Mouse (Mus musculus): ENCODE results near the gene Sdha.
A peak's percentile ranks its signal among the peaks of the same experiment; 100 is the strongest.

Gene Sdha

DNA sequence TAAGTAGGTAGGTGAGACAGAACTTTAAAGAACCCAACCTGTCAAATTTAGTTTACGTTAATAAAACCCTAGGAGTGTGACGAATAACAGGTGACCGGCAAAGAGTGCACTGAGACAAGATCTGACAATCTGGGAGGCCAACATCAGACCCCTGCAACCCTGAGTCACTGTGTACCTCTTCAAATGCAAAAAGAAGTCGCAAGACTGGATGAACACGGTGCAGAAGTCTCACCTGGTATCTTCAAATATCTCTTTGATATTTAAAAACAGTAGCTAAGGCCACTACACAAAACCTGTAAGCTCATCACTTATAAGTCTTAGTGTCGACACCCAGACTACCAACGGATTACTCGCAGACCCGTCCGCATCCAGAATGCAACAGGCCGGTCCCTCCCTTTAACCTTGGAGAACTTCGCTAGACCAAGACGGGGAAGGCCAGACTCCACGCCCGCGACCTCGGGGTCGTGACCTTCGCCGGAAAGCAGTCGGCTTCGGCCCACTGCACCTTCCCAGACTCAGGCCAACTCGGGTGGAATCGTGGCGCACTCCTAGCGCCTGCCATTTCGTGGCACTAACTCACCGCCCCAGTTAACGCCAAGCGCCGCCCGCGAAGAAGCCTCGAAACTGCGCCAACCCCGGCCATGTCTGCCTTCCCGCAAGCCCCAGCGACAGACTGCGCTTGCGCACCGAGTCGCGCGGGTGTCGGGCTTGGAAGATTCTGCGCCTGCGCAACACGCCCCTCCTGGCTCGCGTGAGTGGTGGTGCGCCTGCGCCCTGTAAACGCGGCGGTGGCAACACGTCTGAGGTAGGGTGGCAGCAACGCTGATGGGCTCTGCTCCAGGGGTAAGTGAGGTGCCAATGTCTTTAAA, at the start of gene Sdha, which contains the start of gene Ccdc127:
Gene Sdha (minus strand): TSS at position 715 of the 869 bp plus-strand sequence.
Gene Ccdc127 (plus strand): TSS at position 744 of the 869 bp plus-strand sequence.
- peak; percentile 95 for DNase-seq

DNA sequence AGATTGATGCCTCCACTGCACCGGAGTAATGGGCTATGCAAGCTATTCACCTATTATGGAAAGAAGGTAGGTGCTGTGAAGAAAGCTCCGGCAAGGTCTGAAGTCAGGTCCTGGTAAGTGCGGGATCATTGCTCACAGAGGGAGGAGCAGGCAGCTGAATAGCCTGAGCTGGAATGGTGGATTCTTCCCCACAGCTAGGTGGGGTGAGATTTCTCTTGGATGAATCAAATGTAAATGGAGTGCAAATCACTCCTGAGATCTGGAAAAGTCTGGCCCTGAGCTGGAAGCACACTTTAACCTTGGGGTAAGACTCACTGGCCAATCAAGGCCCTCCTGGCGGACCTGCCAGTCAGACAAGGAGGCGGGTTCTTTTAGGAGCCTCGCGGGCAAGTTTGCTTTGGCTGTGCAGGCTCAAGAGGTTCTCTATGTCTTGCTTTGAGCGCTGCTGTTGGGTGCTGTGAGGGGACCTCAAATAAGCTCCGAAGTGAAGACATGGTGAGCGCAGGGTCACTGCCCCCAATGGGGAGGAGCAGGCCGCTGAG, 49.3 kb upstream of the Sdha start, which contains the start of gene Ftl1-ps1:
Gene Ftl1-ps1 (plus strand): TSS at position 397 of the 542 bp plus-strand sequence.
- no peak for DNase-seq

DNA sequence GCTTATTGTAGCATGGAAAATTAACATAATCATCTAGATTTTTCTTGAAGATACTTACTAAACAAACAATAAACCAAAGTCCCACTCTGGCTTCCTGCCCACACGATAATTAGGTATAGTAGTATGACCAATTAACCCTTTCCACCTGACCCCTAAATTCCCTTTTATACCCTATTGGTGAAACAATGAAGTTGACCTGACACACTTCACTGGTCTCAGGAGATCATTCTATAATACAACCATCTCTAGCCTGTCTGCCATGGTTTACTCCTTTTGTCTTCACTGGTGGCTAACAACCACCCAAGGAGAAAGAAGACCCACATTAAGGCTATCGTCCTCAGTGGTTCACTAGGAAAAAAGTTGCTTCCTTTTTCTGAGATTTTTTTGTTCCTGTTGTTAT, 41.1 kb upstream of the Sdha start:
- no peak for DNase-seq

DNA sequence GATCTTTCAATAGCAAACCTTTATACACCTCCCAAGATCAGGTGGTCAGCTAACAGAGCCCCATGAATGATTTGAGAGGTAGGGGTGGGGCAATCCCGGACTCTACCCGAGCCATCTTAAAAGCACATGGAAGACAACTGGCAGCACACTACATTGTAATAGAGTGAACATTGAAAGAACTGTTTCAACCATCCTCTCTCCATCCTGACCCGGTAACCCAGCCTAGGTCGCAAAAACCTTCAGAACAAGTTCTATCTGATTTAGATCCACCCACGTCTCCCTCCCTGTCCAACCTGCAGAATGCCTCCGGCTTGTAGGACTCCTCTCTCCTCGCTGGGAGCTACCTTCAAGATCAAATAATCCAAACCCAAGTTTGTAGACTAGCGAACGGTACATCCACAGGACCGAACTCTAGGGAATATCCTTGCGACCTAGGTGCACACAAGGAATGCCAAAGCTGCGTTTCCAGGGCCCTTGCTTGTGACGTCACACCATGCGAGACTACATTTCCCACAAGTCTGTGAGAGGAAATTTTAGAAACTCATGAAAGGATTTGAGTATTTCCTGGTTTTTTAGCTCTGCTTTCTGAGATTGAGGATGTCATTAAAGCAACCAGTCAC, 40.4 kb upstream of the Sdha start, which contains the start of gene Zfp72:
Gene Zfp72 (minus strand): TSS at position 466 of the 620 bp plus-strand sequence.
- peak; percentile 74 to 75 for DNase-seq

DNA sequence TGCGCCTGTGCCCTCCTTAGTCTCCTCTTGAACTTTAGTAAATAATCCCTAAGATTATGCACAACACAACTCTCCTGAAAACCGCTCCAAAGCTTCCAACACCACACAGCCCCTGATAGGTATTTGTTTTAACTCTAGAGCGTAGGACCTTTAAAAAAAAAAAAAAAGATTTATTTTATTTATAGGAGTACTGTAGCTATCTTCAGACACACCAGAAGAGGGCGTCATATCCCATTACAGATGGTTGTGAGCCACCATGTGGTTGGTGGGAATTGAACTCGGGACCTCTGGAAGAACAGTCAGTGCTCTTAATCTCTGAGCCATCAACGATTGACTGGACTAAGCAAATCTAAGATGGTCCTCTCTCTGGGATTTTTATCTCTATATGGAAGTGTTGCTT, 39.6 kb upstream of the Sdha start:
- DNase-seq, result no peak

DNA sequence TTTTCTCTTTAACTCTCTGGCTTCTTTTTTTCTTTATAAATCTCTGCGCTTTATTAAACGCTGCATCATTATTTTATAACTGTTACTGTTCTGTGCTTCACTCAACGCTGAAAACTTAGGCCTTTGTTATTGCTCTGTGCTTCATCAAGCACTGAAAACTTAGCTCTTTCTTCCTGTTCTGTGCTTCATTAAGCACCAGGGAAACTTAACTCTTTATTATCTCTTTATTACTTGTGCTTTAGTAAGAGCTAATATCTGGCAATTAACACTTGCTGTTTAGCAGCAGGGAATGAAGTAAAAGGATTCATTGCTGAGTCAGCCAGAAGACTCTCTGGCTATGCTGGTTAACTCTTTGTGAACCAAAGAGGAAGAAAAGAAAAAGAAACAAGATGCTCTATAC, 32.2 kb upstream of the Sdha start:
- no peak for DNase-seq

DNA sequence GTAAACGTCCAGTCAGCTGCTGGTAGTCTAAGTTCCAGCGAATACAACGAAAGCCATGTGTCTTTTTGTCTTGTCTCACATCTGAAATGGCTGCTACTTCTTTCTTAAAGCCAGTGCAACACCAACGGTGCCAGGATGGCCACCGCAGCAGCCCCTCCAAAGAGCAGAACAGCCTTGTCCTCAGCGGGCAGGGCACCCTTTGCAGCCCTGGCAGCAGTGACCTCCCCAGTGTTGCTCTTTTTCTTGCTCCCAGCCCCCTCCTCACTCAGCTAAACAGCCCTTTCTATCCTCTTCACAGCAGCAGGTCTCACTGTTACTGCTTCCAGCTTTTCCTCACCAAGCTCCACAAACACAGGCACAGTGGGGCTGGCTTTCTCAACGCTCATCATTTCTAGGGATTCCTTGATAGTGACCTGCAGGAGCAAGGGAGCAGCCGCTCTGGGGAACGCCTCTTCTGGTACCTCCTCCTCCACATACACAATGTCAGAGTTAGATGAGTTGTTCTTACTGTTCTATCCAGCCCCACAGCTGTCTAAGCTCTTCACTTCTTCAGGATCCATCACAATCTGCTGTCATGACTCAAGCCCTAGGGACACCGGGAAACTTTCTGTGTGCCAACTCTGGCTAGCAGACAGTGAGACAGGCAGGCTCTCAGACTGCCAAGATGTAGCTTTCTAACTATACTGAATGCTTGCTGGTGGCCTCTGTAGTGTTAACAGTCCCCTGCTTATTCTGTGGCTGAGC, 31.6 kb upstream of the Sdha start:
- DNase-seq, result no peak

DNA sequence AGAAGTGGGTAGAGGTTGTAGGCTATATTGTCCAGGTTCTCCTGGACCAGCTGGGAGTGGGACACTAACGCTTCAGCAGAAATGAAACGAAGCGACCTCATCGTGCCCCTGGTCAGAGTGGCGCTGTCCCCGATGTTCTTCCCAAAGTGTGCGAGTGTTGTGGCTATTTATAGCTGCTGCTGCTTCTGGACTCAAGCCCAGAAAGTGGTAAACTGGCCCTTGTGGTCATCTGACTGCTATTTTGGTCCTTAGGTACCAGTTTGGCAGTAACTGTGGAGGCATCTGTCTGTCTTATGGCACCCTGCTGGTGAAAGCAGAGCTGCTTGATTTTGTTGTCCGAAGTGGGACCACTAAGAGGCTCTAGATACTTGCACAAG, 13.8 kb upstream of the Sdha start, which contains the start of gene Lrrc14b:
Gene Lrrc14b (minus strand): TSS at position 147 of the 377 bp plus-strand sequence.
- no peak for DNase-seq

DNA sequence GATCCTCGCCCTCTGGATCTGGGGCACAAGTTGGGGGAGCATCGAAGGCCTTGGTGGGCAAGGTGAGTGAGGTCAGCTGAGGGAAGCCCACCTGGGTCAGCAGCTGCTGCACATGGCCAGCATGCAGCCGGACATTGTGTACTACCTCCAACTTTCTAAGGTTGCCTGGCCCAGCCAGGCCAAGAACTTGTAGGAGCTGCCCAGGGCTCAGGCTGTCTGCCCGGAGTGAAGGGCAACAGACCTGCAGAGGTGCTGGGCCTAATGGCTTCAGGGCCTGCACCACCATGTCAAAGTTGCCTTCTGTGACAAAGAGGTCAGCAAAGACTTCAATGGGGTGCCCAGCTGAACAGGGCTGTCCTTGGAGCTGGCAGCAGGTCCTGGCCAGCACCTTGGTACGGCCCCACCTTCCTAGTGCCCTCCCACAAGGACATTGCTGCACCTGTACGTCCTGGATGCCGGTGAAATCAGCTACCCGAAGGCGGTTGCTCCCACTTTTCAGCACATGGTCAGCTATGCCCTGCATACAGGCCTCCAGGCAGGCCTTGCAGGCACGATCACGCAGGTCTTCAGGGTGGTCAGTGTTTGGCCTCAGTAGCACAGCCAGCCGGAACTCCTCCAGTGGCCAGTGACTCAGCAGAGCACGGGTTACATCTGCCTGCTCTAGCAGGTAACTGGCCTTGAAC, 13.2 kb upstream of the Sdha start:
- DNase-seq, result no peak

DNA sequence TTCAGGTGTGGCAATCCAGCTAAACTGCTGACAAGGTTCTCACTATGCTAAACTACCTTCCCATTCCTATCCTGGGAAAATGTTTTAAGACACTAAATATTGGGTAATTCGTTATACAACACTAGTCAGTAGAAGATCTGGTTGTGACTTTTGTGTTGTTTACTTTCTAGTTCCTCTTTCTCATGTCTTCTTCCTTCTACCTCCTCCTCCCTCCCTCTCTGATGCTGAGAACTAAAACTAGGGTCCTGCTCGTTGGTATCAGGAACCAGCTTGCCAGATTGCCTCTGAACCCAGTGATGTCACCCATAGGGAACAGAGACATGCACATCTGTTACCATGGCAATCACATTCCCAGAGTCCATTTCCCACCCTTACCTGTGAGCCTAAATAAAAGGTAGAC, 12.1 kb upstream of the Sdha start:
- peak in 1 of 2 experiments; percentile 13 for DNase-seq

DNA sequence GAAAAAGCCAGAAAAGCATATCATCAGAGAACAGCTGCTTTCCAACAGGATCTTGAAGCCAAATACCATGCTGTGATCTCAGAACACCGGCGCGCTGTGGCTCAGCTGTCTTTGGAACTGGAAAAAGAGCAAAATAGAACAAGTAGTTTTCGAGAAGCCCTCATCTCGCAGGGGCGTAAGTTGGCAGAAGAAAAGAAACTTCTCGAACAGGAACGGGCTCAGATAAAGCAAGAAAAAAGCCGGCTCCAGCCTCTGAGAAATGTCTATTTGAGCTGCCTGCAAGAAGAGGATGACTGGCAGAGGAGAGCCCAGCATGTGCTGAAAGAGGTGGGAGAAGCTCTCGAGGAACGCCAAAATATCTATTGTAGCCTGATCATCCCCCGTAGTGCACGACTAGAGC, 6.4 kb upstream of the Sdha start:
- no peak for DNase-seq

DNA sequence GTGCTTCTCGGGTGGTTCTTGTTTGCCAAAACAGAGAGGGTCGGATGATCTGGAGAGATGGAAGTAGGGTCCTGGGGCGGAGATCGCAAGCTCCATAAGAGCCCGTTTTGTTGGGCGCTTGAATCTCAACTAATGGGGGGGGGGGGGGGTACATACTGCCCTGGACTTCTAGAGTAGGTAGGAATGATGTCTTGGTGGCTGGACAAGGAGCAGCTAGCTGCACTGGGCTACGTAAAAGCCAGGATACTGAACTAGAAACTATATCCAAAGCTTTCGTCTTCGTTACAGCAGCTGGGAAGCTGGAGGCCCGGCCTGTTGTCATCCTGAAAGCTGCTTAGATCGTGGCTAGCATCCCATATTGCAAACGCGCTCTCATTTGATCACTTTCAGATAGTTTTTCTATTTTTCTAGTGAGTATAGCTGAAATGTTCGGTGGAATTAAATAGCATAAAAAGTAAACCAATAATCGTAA, 391 bp upstream of the Sdha start:
- no peak for DNase-seq

DNA sequence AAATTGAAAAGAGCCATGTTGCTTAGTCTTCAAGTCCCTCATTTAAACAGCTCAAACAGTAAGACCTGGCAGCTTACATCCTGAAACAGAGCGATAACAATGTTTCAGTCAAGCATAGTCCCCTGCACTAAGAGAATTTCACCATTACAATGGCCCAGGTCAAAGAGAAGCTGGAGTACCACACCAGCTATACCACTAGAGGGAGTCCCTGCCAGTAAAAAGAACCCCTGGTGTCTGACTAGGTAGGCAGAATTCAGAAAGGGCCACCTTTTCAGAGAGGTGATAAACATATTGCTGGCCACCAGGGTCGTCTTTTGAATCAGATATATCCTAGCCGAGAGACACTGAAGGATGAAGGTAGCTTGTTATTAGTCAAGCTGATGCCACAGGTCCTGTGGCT, 9.0 kb downstream of the Sdha start:
- DNase-seq, result peak; percentile 70 to 76

DNA sequence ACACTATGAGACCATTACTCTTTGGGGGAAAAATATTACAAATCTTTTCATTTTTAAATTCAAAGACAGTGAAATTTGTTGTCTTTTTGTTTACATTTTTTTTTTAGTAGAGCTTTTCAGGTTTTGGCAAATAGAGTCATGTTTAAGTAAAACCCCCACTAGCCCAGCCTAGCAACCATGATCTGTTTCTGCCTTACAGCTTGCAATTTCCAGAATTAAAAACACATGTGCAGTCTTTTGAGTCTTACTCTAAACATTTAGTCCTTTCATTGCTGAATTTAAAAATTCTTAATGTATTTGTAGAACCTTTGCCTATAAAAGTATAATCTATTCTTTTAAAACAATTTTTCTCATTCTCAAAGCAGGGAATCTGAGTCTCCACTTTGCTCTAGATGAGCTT, 20.8 kb downstream of the Sdha start:
- DNase-seq, result no peak

DNA sequence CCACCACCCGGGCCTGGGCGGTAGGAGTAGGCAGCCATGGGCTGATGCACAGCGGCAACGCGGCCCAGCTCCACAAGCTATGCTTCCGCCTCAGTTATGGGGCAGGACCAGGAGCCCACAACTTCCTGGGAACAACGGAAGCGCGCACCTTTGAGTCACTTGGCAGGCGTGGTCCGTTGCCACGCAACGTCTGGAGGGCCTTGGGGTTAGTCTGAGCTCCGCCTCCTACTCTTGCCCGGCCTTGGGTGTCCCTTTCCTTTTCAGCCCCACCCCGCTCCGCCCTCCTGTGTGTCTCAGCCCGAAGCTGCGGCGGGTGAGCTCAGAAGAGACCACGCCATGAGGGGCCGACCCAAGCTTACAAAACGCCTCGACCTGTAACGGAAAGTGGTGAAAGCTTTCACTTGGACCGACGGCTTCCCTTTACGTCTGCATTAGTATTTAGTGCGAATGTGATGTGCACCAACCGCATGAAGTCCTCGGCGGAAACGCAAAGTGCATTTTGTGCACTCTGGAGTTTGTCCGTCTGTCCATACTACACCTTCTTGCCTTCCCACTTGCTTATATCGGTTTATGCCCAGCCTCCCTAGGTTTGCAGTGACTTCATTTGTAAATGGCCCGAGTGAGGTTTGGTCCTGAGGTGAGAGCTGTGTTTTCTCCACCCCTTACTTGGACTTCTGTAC, 32.8 kb downstream of the Sdha start, which contains the start of gene Pdcd6:
Gene Pdcd6 (minus strand): TSS at position 411 of the 680 bp plus-strand sequence.
- DNase-seq, result peak; percentile 85 to 86

DNA sequence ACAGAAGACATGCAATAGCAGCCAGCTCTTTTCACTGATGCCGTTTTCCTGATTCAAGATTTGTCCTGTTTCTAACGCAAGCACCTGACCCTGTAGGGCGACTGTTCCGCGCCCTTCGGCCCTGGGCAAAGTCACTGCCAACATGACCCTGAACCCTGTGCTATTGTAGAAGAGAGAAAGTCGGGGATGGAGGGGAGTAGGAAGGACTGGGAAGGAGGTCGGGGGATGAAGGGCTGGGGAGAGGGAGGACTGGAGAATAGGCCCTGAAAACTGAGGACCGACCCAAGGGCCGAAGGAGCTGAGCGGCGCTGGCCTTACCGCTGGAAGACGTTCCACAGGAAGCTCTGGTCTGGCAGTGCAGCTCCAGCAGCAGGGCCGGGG, 33.3 kb downstream of the Sdha start:
- no peak for DNase-seq

DNA sequence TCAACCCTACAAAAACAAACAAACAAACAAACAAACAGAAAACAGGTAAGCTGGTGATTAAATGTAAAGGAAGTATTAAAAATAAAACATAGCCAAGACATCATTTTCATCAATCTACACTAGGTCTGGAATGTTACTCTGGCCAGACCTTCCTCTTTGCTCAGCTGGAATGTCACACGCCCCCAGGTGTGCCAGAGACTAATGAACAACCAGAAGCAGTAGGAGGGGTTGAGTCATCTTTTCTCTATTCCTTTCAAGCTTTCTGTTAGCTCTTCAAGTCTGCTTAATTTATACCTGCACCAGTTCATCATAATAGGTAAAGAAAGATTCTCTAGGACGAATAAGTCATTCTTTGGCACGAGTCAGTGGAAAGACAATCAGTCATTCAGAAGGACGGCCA, 33.7 kb downstream of the Sdha start:
- no peak for DNase-seq

DNA sequence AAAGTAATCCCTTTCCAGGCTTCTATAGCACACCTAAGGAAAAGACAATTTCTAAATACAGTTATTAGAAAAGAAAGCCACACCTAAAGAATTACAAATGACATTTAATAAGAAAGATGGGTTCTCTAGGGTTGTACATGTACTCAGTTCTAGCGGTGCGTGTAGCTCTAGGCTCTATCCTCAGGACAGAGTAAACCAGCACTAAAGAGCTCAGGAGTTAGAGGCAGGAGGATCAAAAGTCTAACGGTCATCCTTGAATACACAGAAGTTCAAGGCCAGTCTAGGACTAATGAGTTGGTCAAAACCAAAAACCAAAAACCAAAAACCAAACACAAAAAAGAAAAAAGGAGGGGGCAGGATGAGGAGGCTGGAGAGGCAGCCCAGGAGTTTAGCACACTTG, 35.5 kb downstream of the Sdha start:
- DNase-seq, result no peak

DNA sequence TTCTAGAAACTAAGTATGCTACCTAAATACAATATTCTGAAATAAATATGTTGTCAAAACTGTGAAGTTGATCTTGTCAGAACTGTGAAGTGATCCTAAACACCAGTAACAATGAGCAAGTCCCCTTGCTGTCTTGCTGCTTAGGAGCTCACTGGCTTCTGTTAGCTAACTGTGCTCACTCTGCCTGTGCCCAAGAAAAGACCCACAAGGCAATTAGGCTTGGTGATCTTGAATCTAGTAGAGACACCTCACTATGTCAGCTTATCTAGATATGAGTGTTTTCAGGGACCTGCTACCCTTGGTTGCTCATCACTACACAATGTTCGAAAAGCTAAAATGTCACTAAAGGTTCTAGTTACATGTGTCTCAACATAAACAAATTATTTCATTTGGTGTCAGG, 44.3 kb downstream of the Sdha start:
- DNase-seq, result no peak

DNA sequence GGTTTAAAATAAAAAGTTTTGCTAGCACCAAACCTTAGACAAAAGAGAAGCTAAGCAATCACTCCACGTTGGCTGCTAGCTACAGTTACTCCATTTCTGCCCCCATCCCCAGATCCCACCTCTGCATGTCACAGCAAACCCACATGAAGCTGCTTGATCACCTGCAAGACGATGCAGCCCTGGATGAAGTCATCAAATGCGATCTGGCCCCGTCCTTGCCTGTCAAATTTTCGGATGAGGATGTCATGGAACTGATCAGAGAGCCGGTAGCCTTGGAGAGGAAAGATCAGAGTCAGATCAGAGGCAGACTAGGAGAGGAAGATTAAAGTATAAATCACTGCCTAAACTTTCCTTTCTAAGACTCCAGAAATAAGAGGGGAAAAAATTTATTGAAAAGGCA, 44.7 kb downstream of the Sdha start:
- DNase-seq, result no peak

Data from B cell, adult 2 months (primary cell).